Mouse (Mus musculus) ES-E14 (cell line): Measurements from ENCODE around the gene Dlg2. TPM values are rescaled to one million over a fixed set of nuclear protein-coding genes. Genes with fewer than 3 reads are reported as not detected.

ENCODE experiments used
- DNase-seq: peaks from one replicate; pipeline ENCODE4 v3.0.0-alpha.2; 2013; ENCODE audit warnings: low read depth, low spot score
- H3K27ac ChIP-seq: 2 replicates; pipeline ENCODE4 v1.5.1; 2012; ENCODE audit warnings: low read depth, mild to moderate bottlenecking, low read length, moderate library complexity, mixed read lengths; ENCODE audit not compliant: poor library complexity, insufficient read depth, severe bottlenecking
- H3K36me3 ChIP-seq: 2 replicates; pipeline ENCODE4 v1.6.1; 2012; ENCODE audit warnings: mild to moderate bottlenecking, low read length, moderate library complexity, mixed read lengths; ENCODE audit not compliant: control insufficient read depth, poor library complexity, insufficient read depth, severe bottlenecking
- H3K4me1 ChIP-seq, 2 experiments: fragments of 150-350 bp in 1 of 2; sonication (generic) in 1 of 2; 2 replicates each; pipeline ENCODE4 v1.6.1; 2012; ENCODE audit warnings: low read length in 2 of 2, mild to moderate bottlenecking in 1 of 2, mixed read lengths in 1 of 2; ENCODE audit not compliant: control insufficient read depth in 2 of 2, insufficient read depth in 2 of 2, poor library complexity in 1 of 2
- H3K4me3 ChIP-seq, 2 experiments: fragments of 150-350 bp in 1 of 2; sonication (generic) in 1 of 2; 2 replicates each; pipeline ENCODE4 v1.5.1; 2012; ENCODE audit warnings: low read length in 2 of 2, low read depth in 1 of 2, mild to moderate bottlenecking in 1 of 2, mixed read lengths in 1 of 2; ENCODE audit not compliant: insufficient read depth in 1 of 2, poor library complexity in 1 of 2, severe bottlenecking in 1 of 2
- H3K9ac ChIP-seq: 2 replicates; pipeline ENCODE4 v1.6.1; 2012; ENCODE audit warnings: low read depth, mild to moderate bottlenecking, low read length, mixed read lengths; ENCODE audit not compliant: poor library complexity, insufficient read depth, severe bottlenecking
- H3K9me3 ChIP-seq: fragments of 150-350 bp; sonication (generic); 2 replicates; pipeline ENCODE4 v1.6.1; 2012; ENCODE audit warnings: low read depth, mild to moderate bottlenecking, low read length; ENCODE audit not compliant: control insufficient read depth, insufficient read depth
- CHD2 ChIP-seq: IDR thresholded peaks from 2 replicates; pipeline ENCODE4 v1.6.1; 2014; ENCODE audit warnings: mild to moderate bottlenecking, low read depth, low read length, inconsistent platforms
- HCFC1 ChIP-seq: IDR thresholded peaks from 2 replicates; pipeline ENCODE4 v1.6.1; 2012; ENCODE audit warnings: low read length, inconsistent platforms, borderline replicate concordance; ENCODE audit not compliant: insufficient read depth
- MAFK ChIP-seq: IDR thresholded peaks from 2 replicates; pipeline ENCODE4 v1.6.1; 2014; ENCODE audit warnings: mild to moderate bottlenecking, low read depth, low read length, inconsistent platforms; ENCODE audit not compliant: insufficient read depth
- ZC3H11A ChIP-seq: IDR thresholded peaks from 2 replicates; pipeline ENCODE4 v1.6.1; 2012; ENCODE audit warnings: low read depth, mild to moderate bottlenecking, inconsistent platforms, low read length, borderline replicate concordance
- ZNF384 ChIP-seq: IDR thresholded peaks from 2 replicates; pipeline ENCODE4 v1.6.1; 2012; ENCODE audit warnings: low read depth, low read length, inconsistent platforms
- in situ Hi-C, 2 experiments: fragments of 600-800 bp; cut with MboI; formaldehyde crosslinking; loops; one replicate each; pipeline ENCODE4 v1.15.1; 2025; ENCODE audit warnings: low sequenced_read_pairs in 2 of 2, inconsistent platforms in 1 of 2; ENCODE audit not compliant: unreplicated experiment in 2 of 2
- total RNA-seq: library from RNA; depleted of rRNA; stranded (reverse); fragments of 300-350 nt; gene quantifications from 2 replicates; pipeline ENCODE4 v1.2.3, GENCODE M21; 2012

Dlg2 gene
- total RNA-seq, 1 experiment, result 0.13 TPM

DNA sequence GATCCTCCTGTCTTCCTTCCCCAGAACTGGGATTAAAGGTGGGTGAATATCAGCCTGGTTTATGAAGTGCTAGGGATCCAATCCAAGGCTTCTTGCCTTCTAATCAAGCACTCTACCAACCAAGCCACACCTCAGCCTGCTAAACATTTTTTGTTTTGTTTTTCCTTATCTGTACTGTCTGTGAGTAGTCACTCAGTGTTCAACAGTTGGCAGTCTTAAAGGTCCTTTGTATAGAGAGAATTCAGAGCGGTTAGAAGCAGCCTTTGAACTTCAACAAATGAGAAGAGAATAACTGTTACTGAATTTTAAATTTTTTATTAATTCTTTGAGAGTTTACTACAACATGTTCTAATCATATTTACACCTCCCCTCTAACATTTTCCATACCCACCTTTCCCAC lies 1548.5 kb downstream of the Dlg2 start:
- H3K27ac ChIP-seq, result no peak overlapping the region
- H3K4me1 ChIP-seq, result no peaks in the 10 kb centered on the region
- no peak for TF ChIP-seq HCFC1
- no peak for TF ChIP-seq CHD2
- TF ChIP-seq ZC3H11A, result no peak
- TF ChIP-seq ZNF384, result no peak
- no peak for TF ChIP-seq MAFK
- DNase-seq, result no peak
- H3K36me3 ChIP-seq, result no peaks in the 10 kb centered on the region
- H3K4me3 ChIP-seq, result no peak overlapping the region
- no peaks in the 10 kb centered on the region for H3K9me3 ChIP-seq
- no peak overlapping the region for H3K9ac ChIP-seq
- in situ Hi-C loops, result loop anchor here in 1 of 2 experiments (25.0 kb wide), 1 partner anchor 563 kb away; no protein-coding TSS in a partner anchor

DNA sequence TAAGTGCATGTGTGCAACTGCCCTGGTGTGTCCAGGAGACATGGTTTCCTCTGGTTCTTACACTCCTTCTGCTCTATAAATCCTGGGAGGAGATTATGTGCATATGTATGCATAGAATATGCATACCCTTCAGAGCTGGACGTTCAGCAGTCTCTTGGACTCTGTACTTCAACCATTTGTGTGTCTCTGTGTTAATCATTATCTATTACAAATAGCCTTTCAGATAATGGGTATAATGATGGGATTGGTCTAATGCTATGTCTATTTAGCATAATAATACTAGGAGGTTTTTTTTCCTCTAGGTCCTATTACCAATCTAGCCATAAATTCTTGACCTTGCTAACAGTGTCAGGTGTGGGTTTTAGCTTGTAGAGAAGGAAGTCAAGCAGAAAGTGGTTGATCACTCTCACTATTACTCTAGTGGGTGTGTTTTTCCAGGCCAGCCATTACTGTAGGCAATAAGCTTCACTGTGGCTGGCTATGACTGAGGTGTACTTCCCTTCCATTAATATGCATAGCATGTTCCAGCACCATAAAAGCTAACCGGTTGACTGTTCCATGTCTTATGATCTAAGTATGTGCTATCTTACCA lies 1549.1 kb downstream of the Dlg2 start:
- TF ChIP-seq CHD2 (no peak), ZNF384 (no peak), HCFC1 (no peak), ZC3H11A (no peak), MAFK (no peak)
- no peaks in the 10 kb centered on the region for H3K36me3 ChIP-seq
- H3K4me1 ChIP-seq, result no peaks in the 10 kb centered on the region
- in situ Hi-C loops, result loop anchor here in 1 of 2 experiments (25.0 kb wide), 1 partner anchor 563 kb away; no protein-coding TSS in a partner anchor
- H3K27ac ChIP-seq, result no peak overlapping the region
- H3K4me3 ChIP-seq, result no peak overlapping the region
- H3K9me3 ChIP-seq, result no peaks in the 10 kb centered on the region
- H3K9ac ChIP-seq, result no peak overlapping the region
- no peak for DNase-seq

- Histone ChIP-seq H3K9me3 (no peaks in the 10 kb centered on the region), H3K4me1 (no peaks in the 10 kb centered on the region), H3K9ac (no peak overlapping the region), H3K36me3 (no peaks in the 10 kb centered on the region), H3K27ac (no peak overlapping the region), H3K4me3 (no peak overlapping the region)
- peak; percentile 33 for DNase-seq
- TF ChIP-seq CHD2 (no peak), ZC3H11A (no peak), MAFK (no peak)
- in situ Hi-C loops, result loop anchor here in 1 of 2 experiments (25.0 kb wide), 1 partner anchor 565 kb away; no protein-coding TSS in a partner anchor
Observed at GRCm38 (mm10) chr7:92027049-92027448, 1550.6 kb downstream of the Dlg2 start.

DNA sequence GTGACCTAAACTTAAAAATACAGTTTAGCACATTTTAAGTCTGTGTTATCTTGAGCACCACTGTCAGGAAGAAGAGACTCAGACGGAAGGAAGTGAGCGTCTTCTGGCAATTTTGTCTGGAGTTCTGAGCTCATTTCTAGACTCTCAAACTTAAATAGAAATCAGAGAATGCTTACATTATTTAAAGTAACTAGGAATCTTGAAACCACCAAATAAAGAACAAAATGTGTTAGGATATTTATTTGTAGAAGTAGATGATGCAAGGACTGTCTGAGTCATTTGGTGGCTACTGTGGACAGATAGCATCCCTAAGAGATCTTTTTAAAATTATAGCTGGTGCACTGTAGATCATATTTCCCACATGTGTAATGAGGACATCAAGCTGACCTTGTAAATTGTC lies 1557.8 kb downstream of the Dlg2 start:
- Histone ChIP-seq H3K4me3 (no peak overlapping the region), H3K9ac (no peak overlapping the region), H3K27ac (no peak overlapping the region), H3K9me3 (no peaks in the 10 kb centered on the region), H3K4me1 (no peaks in the 10 kb centered on the region), H3K36me3 (no peaks in the 10 kb centered on the region)
- DNase-seq, result no peak
- TF ChIP-seq ZNF384 (no peak), MAFK (no peak), CHD2 (no peak), HCFC1 (no peak), ZC3H11A (no peak)
- in situ Hi-C loops, result loop anchor here in 1 of 2 experiments (25.0 kb wide), 1 partner anchor 572 kb away; no protein-coding TSS in a partner anchor

DNA sequence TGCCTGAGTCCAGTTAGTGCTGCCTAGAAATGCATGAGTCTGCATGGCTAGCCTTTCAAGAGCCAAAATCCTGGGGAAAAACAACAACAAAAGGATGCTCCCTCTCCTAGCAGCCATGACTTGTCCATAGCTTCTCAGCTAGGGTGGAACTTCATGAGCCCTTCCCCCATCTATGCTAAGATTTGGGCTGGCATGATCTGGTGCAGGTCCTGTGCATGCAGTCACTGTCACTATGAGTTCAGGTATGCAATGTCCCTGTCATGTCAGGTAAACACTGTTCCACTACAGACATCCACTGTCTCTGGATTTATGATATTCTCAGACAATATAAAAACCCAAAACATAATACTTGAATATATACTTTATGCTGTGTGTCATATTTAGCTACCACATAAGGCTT lies 1563.7 kb downstream of the Dlg2 start:
- Histone ChIP-seq H3K4me3 (no peak overlapping the region), H3K27ac (no peak overlapping the region), H3K9me3 (no peaks in the 10 kb centered on the region), H3K9ac (no peak overlapping the region), H3K4me1 (no peaks in the 10 kb centered on the region), H3K36me3 (no peaks in the 10 kb centered on the region)
- in situ Hi-C loops, result loop anchor here in 1 of 2 experiments (25.0 kb wide), 1 partner anchor 578 kb away; no protein-coding TSS in a partner anchor
- DNase-seq, result no peak
- no peak for TF ChIP-seq ZC3H11A
- TF ChIP-seq MAFK, result no peak
- no peak for TF ChIP-seq HCFC1
